Mouse (Mus musculus) liver, embryonic 15.5 days (tissue): Measurements from ENCODE around the gene Mrto4. TPM values are rescaled to one million over a fixed set of nuclear protein-coding genes. Genes with fewer than 3 reads are reported as not detected.
"Not testable (repeated sequence)": the region's sequence is repeated elsewhere in the genome, so short reads cannot be mapped to it uniquely, and the experiment has no call there.

Experiments used
- ATAC-seq: fragments of 200-750 bp; cut with Nextera tagmentation; 2 replicates; pipeline ENCODE4 v1.8.0; 2017; ENCODE audit warnings: moderate number of reproducible peaks, mild to moderate bottlenecking, moderate library complexity; ENCODE audit not compliant: insufficient read depth
- H3K27ac ChIP-seq: fragments of 300-500 bp; sonication (generic); replicated peaks from 2 replicates; pipeline ENCODE4 v1.5.1; 2015; ENCODE audit warnings: mild to moderate bottlenecking, inconsistent platforms
- H3K27me3 ChIP-seq: fragments of 300-500 bp; sonication (generic); 2 replicates; pipeline ENCODE4 v1.6.1; 2015; ENCODE audit warnings: mild to moderate bottlenecking, inconsistent platforms
- H3K36me3 ChIP-seq: fragments of 300-500 bp; sonication (generic); replicated peaks from 2 replicates; pipeline ENCODE4 v1.6.1; 2015; ENCODE audit warnings: moderate library complexity, mild to moderate bottlenecking, inconsistent platforms
- H3K4me1 ChIP-seq: fragments of 300-500 bp; sonication (generic); replicated peaks from 2 replicates; pipeline ENCODE4 v1.6.1; 2015; ENCODE audit warnings: inconsistent platforms
- H3K4me2 ChIP-seq: fragments of 300-500 bp; sonication (generic); 2 replicates; pipeline ENCODE4 v1.6.1; 2015; ENCODE audit warnings: moderate library complexity, mild to moderate bottlenecking, inconsistent platforms
- H3K4me3 ChIP-seq: fragments of 300-500 bp; sonication (generic); replicated peaks from 2 replicates; pipeline ENCODE4 v1.5.1; 2015; ENCODE audit warnings: mild to moderate bottlenecking, inconsistent platforms
- H3K9ac ChIP-seq: fragments of 300-500 bp; sonication (generic); 2 replicates; pipeline ENCODE4 v1.6.1; 2015; ENCODE audit warnings: moderate library complexity, mild to moderate bottlenecking, inconsistent platforms
- H3K9me3 ChIP-seq: fragments of 300-500 bp; sonication (generic); replicated peaks from 2 replicates; pipeline ENCODE4 v1.6.1; 2016; ENCODE audit warnings: inconsistent platforms
- WGBS: fragments of 180-500 bp; shearing (Covaris S2); methylation state at CpG from one replicate; pipeline ENCODE4 v1.1.7; 2015; ENCODE audit warnings: mixed read lengths; ENCODE audit not compliant: insufficient replicate concordance; 5-methylcytosine and 5-hydroxymethylcytosine counted together
- polyA plus RNA-seq: library from polyadenylated mRNA; unstranded; fragments of >200 nt; fragmentation: Nextera tagmentation; extraction: Ambion mirVana; gene quantifications from 2 replicates; pipeline ENCODE4 v1.2.1, GENCODE M21; 2015

The Mrto4 gene
- polyA plus RNA-seq = 78.7 and 83.7 TPM in 2 replicates

- peak; percentile 92 for ATAC-seq
- Histone ChIP-seq H3K27me3 (no peaks in the 10 kb centered on the region), H3K9me3 (no peaks in the 10 kb centered on the region), H3K4me2 (peak within 1 kb of the TSS; percentile 99), H3K4me1 (peaks cover 41% of the 10 kb centered on the region), H3K27ac (peak within 1 kb of the TSS; percentile 95), H3K9ac (peak within 1 kb of the TSS; percentile 84), H3K36me3 (peaks cover 62% of the 10 kb centered on the region), H3K4me3 (peak within 1 kb of the TSS; percentile 83)
- WGBS = under 1% methylated on average over 64 of the region's 64 CpGs
Observed at GRCm38 (mm10) chr4:139351931-139352711, at the start of gene Mrto4, which contains the start of the genes Emc1 and Ubr4. Mrto4 (minus strand) TSS chr4:139352576. Emc1 (plus strand) TSS chr4:139352587. Ubr4 (plus strand) TSS chr4:139352609.

DNA sequence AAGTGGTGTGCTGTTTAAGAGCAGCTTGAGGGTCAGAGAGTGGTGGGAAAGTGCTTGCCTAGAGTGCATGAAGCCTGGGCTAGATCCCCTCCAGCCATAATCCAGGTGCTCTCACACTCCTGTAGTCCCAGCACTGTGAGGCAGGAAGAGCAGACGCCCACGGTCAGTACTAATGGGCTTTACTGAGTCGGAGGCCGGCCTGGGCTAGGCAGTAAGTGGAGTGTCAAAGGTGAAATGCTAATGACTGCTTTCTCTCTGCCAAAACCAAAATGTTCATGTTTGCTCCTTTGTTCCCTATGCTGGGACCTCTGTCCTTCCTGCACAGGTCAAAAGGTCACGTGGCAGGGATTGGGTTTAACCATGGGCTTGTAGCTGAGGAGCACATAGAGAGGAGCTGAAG, 48.1 kb upstream of the Mrto4 start:
- Histone ChIP-seq H3K4me2 (no peak overlapping the region), H3K9ac (no peak overlapping the region), H3K9me3 (no peaks in the 10 kb centered on the region), H3K27me3 (no peaks in the 10 kb centered on the region), H3K27ac (peak overlapping the region; percentile 24; the same call in 1 of the 2 replicates), H3K36me3 (peaks cover 97% of the 10 kb centered on the region), H3K4me3 (no peak overlapping the region), H3K4me1 (peaks cover 7% of the 10 kb centered on the region; the same call in 1 of the 2 replicates)
- WGBS = 69% methylated on average over 5 of the region's 5 CpGs
- ATAC-seq = peak; percentile 69

- 50% methylated on average over 2 of the region's 2 CpGs for WGBS
- H3K27ac ChIP-seq = no peak overlapping the region
- H3K4me3 ChIP-seq = no peak overlapping the region
- H3K9ac ChIP-seq = no peak overlapping the region
- H3K27me3 ChIP-seq = no peaks in the 10 kb centered on the region
- H3K9me3 ChIP-seq = no peaks in the 10 kb centered on the region
- H3K4me2 ChIP-seq = no peak overlapping the region
- ATAC-seq = 0 out of 2 replicates have a peak, but pooled peaks have one; percentile 11
- H3K4me1 ChIP-seq = peaks cover 11% of the 10 kb centered on the region; the same call in 1 of the 2 replicates
- peaks cover 96% of the 10 kb centered on the region for H3K36me3 ChIP-seq
Observed at GRCm38 (mm10) chr4:139395431-139395830, 43.1 kb upstream of the Mrto4 start.

DNA sequence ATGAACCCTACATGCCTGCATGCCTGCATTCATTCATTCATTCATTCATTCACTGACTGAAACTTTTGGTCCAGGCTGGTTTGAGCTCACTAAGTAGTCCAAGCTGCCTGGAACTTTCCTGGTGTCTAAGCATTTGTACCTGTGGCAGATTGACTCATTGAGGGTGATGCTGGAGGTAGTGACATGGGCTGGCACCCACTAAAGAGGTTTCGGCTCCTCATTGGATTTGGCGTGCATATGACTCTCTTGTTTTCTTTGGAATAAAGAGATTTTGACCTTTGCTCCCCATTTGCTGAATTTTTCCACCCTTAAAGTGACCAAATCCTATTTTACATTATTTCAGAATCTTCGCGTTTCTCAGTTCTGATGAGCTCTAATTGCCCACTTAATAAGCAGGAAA, 37.2 kb upstream of the Mrto4 start:
- ATAC-seq = no peak
- no peak overlapping the region for H3K4me3 ChIP-seq
- 78% methylated on average over 4 of the region's 4 CpGs for WGBS
- peaks cover 66% of the 10 kb centered on the region for H3K36me3 ChIP-seq
- no peak overlapping the region for H3K4me2 ChIP-seq
- no peak overlapping the region for H3K27ac ChIP-seq
- H3K9me3 ChIP-seq = no peaks in the 10 kb centered on the region
- no peaks in the 10 kb centered on the region for H3K27me3 ChIP-seq
- peaks cover 35% of the 10 kb centered on the region for H3K4me1 ChIP-seq
- no peak overlapping the region for H3K9ac ChIP-seq

DNA sequence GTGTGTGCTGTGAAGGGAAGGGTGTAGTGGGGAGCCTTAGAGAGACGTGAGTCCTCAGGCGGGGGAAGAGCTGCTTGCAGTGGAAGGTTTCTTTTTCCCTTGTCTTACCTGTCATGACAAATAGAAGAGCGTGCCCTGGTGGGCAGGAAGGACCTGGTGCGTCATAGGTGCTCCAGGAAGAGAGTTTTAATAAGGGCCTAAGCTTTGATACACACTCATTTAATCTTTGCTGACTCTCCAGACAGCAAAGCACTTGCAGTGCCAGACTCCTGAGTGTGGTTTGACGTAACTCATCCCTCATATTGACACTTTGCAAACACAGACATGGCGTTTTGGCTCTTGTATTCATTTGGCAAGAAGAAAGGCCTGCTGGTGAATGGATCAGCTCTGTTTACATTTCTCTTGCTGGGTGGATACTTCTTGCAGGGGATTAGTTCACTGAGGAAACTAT, 34.5 kb upstream of the Mrto4 start:
- peak overlapping the region; percentile 21; the same call in 1 of the 2 replicates for H3K4me2 ChIP-seq
- ATAC-seq = peak; percentile 13; the same call in 1 of the 2 replicates
- H3K9me3 ChIP-seq = no peaks in the 10 kb centered on the region
- H3K4me1 ChIP-seq = peaks cover 57% of the 10 kb centered on the region
- no peaks in the 10 kb centered on the region for H3K27me3 ChIP-seq
- H3K36me3 ChIP-seq = peaks cover 45% of the 10 kb centered on the region
- H3K9ac ChIP-seq = no peak overlapping the region
- no peak overlapping the region for H3K4me3 ChIP-seq
- H3K27ac ChIP-seq = peak overlapping the region; percentile 54
- 67% methylated on average over 6 of the region's 6 CpGs for WGBS

- peak overlapping the region; percentile 54; the same call in 1 of the 2 replicates for H3K27ac ChIP-seq
- H3K27me3 ChIP-seq, ATAC-seq, H3K9ac ChIP-seq, H3K4me3 ChIP-seq, H3K9me3 ChIP-seq, H3K4me2 ChIP-seq: not testable (repeated sequence)
- H3K4me1 ChIP-seq = peaks cover 62% of the 10 kb centered on the region
- 87% methylated on average over 5 of the region's 5 CpGs for WGBS
- peaks cover 34% of the 10 kb centered on the region for H3K36me3 ChIP-seq
Observed at GRCm38 (mm10) chr4:139385841-139386240, 33.5 kb upstream of the Mrto4 start.

- peak; percentile 8; the same call in 1 of the 2 replicates for ATAC-seq
- H3K9ac ChIP-seq = peak overlapping the region; percentile 62
- 17% methylated on average over 7 of the region's 7 CpGs for WGBS
Observed at GRCm38 (mm10) chr4:139382231-139382630, 29.9 kb upstream of the Mrto4 start.

DNA sequence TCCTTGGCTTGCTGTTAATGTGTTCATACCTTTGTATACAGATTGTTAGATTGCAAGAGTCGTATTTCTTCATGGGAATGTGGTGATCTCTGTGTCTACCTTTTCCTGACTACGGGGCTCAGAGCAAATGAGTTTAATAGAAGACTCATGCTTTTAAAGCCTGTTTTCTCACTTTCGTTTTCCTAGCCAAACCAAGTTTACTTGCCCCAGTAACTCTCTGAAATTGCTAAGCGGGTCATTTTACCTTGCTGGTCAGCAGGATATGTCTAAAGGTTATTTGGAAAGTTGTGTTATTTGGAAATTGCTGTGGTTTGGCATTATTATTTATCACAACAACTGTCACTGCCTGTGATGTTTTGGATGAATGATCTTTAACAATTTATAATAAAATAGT, 29.1 kb upstream of the Mrto4 start:
- Histone ChIP-seq H3K27ac (peak overlapping the region; percentile 96), H3K9ac (peak overlapping the region; percentile 86)

More at GRCm38 (mm10) chr4:139382231-139382630, 29.9 kb upstream of the Mrto4 start:
- peak overlapping the region; percentile 79 for H3K4me2 ChIP-seq
- H3K36me3 ChIP-seq = peaks cover 23% of the 10 kb centered on the region
- no peaks in the 10 kb centered on the region for H3K27me3 ChIP-seq
- H3K4me1 ChIP-seq = peaks cover 58% of the 10 kb centered on the region
- H3K9me3 ChIP-seq = no peaks in the 10 kb centered on the region
- H3K4me3 ChIP-seq = peak overlapping the region; percentile 89
- H3K27ac ChIP-seq = peak overlapping the region; percentile 79

DNA sequence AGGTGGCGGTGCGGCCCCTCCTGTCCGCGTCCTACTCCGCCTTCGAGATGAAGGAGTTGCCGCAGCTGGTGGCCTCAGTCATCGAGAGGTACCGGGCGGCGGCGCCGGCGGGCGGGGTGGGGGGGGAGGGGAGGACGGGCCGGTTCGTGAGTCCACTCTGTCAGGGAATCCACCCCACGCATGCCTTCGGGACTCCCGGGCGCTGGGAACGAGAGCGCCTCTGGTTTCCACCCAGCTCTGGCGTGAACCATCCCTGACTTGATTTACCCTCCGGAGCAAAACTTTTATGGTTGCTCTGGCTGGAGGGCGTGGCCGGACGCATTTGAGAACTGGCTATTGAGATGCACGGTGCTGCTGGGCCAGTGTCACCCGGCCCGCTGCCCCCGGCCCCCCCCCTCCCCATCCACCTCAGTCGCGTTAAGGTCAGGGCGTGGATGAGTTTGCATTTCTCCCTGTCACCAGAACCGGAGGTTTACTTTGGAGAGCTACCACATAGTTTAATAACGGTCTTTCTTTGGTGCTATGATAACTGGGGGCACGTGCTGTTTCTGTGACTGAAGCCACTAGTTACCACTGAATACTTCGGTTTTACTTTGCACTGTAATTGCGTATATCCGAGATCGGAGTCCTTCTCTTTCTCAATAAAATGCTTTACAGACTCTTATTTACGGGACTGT, 28.5 kb upstream of the Mrto4 start:
- H3K9me3 ChIP-seq = no peaks in the 10 kb centered on the region
- ATAC-seq = peak; percentile 59
- under 1% methylated on average over 40 of the region's 44 CpGs for WGBS
- H3K27me3 ChIP-seq = no peaks in the 10 kb centered on the region
- peak overlapping the region; percentile 96 for H3K27ac ChIP-seq
- peaks cover 48% of the 10 kb centered on the region for H3K4me1 ChIP-seq
- H3K9ac ChIP-seq = peak overlapping the region; percentile 86
- peak overlapping the region; percentile 89 for H3K4me3 ChIP-seq
- H3K36me3 ChIP-seq = peaks cover 36% of the 10 kb centered on the region
- H3K4me2 ChIP-seq = peak overlapping the region; percentile 79

More for the DNA sequence above, 29.1 kb upstream of the Mrto4 start:
- Histone ChIP-seq H3K4me3 (peak overlapping the region; percentile 89), H3K36me3 (peaks cover 31% of the 10 kb centered on the region), H3K4me2 (peak overlapping the region; percentile 79), H3K9me3 (no peaks in the 10 kb centered on the region), H3K27me3 (no peaks in the 10 kb centered on the region), H3K4me1 (peaks cover 52% of the 10 kb centered on the region)
- no peak for ATAC-seq
- 18% methylated on average over 4 of the region's 4 CpGs for WGBS

GRCm38 (mm10) chr4:139380207-139380748, 27.9 kb upstream of the Mrto4 start:
- peaks cover 43% of the 10 kb centered on the region for H3K4me1 ChIP-seq
- peak overlapping the region; percentile 89 for H3K4me3 ChIP-seq
- under 1% methylated on average over 54 of the region's 54 CpGs for WGBS
- peak overlapping the region; percentile 80 for H3K4me2 ChIP-seq
- peak; percentile 91 for ATAC-seq
- no peaks in the 10 kb centered on the region for H3K9me3 ChIP-seq
- H3K27ac ChIP-seq = peak overlapping the region; percentile 96
- peak overlapping the region; percentile 86 for H3K9ac ChIP-seq
- peaks cover 39% of the 10 kb centered on the region for H3K36me3 ChIP-seq
- no peaks in the 10 kb centered on the region for H3K27me3 ChIP-seq
